Mouse (Mus musculus) liver, adult 2 months (tissue): ENCODE measurements around the gene Agk. TPM values are rescaled to one million over a fixed set of nuclear protein-coding genes. Genes with fewer than 3 reads are reported as not detected.
A peak's percentile ranks its signal among the peaks of the same experiment; 100 is the strongest.

ENCODE experiments used
- DNase-seq: peaks from one replicate; pipeline ENCODE4 v3.0.0-alpha.2; 2011; ENCODE audit warnings: low read depth, low spot score; ENCODE audit errors: extremely low read depth
- H3K27ac ChIP-seq: fragments of 200-500 bp; replicated peaks from 2 replicates; pipeline ENCODE4 v1.5.1; 2012; ENCODE audit warnings: low read depth, mild to moderate bottlenecking, control low read depth, inconsistent platforms, low read length; ENCODE audit not compliant: insufficient read depth
- H3K27me3 ChIP-seq: fragments of 200-500 bp; 2 replicates; pipeline ENCODE4 v1.6.1; 2012; ENCODE audit warnings: mild to moderate bottlenecking, moderate library complexity, low read length, inconsistent platforms; ENCODE audit not compliant: control insufficient read depth, insufficient read depth
- H3K36me3 ChIP-seq: fragments of 200-500 bp; 2 replicates; pipeline ENCODE4 v1.6.1; 2012; ENCODE audit warnings: low read length, inconsistent platforms; ENCODE audit not compliant: control insufficient read depth, insufficient read depth
- H3K4me1 ChIP-seq: fragments of 200-500 bp; 2 replicates; pipeline ENCODE4 v1.6.1; 2011; ENCODE audit warnings: low read length; ENCODE audit not compliant: control insufficient read depth, insufficient read depth
- H3K4me3 ChIP-seq: fragments of 200-500 bp; 2 replicates; pipeline ENCODE4 v1.5.1; 2011; ENCODE audit warnings: low read depth, mild to moderate bottlenecking, control low read depth, low read length, moderate library complexity; ENCODE audit not compliant: insufficient read depth
- H3K79me2 ChIP-seq: fragments of 200-500 bp; 2 replicates; pipeline ENCODE4 v1.6.1; 2012; ENCODE audit warnings: inconsistent platforms, mild to moderate bottlenecking, low read length, moderate library complexity; ENCODE audit not compliant: control insufficient read depth, insufficient read depth
- H3K9ac ChIP-seq: fragments of 200-500 bp; 2 replicates; pipeline ENCODE4 v1.6.1; 2012; ENCODE audit warnings: low read depth, mild to moderate bottlenecking, control low read depth, inconsistent platforms, low read length
- CTCF ChIP-seq: fragments of 200-500 bp; IDR thresholded peaks from 2 replicates; pipeline ENCODE4 v1.5.1; 2011; ENCODE audit warnings: low read depth, low read length, control low read depth
- POLR2A ChIP-seq: fragments of 200-500 bp; IDR thresholded peaks from 2 replicates; pipeline ENCODE4 v1.6.1; 2011; ENCODE audit warnings: low read length, control low read depth; ENCODE audit not compliant: insufficient read depth; ENCODE audit errors: extremely low read depth
- WGBS: fragments of 180-500 bp; shearing (Covaris S2); methylation state at CpG from one replicate; pipeline ENCODE4 v1.1.7; 2018; 5-methylcytosine and 5-hydroxymethylcytosine counted together
- polyA plus RNA-seq: library from polyadenylated mRNA; depleted of rRNA; stranded (reverse); fragments of >200 nt; gene quantifications from 2 replicates; pipeline ENCODE4 v1.2.3, GENCODE M21; 2012
- total RNA-seq: library from RNA; depleted of rRNA; stranded (reverse); fragments of >200 nt; gene quantifications from 2 replicates; pipeline ENCODE4 v1.2.3, GENCODE M21; 2014

Agk gene
- total and polyA plus RNA-seq, 2 experiments, result 4.8 to 10.5 TPM

DNA sequence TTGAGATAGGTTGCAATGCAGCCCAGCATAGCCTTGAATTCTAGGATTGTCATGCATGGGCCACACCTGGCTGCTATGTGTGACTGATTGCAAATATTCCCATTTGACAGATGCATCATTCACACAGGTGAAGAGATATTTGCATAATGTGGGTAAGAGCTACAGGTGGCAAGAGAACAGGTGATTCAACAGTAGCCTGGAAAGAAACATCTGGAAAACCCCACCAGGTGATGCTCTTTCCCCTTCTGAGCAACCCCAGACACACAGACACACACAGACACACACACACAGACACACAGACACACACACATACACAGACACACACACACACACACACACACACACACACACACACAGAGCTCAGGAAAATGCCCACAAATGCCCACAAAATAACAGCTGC, 106.8 kb downstream of the Agk start:
- Histone ChIP-seq H3K36me3 (no peaks in the 10 kb centered on the region), H3K27me3 (no peaks in the 10 kb centered on the region), H3K79me2 (no peaks in the 10 kb centered on the region; the same call in 1 of the 2 replicates), H3K4me1 (peaks cover 5% of the 10 kb centered on the region), H3K9ac (no peak overlapping the region), H3K4me3 (no peak overlapping the region), H3K27ac (no peak overlapping the region)
- no peak for DNase-seq
- TF ChIP-seq POLR2A (no peak), CTCF (no peak)

DNA sequence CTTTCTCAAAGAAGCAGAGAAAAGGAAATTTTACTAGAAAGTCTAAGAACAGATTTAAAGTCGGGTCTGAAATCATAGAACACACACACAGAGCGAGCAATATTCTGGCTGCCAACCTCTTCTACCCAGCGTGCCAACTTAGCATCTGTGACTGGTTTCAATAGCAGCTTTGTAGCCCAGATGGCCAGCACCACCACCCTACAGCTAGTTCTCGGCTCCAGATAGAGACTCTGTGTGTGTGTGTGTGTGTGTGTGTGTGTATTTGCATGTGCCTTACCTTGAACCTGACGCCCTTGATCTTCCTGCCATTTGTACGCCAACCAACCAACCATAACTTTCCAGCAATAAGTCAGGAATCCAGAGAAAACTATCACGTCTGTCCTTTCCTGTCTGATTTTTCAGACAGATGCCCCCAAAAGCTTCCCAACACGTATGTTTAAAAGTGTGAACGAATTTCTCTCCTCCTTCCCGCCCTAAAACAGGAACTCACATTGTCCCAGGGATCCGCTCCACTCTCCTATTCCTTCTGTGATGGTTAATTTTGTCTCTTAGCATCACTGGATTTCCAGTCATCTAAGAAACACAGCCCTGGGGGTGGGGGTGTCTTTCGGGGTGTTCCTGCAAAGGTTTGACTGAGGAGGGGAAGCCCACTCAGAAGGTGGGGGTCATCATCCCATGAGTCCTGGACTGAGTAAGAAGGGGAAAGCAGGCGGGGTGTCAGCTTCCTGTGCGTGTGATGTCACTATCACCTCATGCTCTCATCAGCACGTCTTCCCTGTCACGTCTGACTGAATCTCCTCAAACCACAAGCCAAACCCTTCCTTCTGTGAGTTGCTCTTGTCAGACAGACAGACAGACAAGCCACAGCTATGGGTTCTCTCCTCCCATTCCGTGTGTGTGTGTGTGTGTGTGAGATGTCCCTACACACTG, 107.6 kb downstream of the Agk start:
- no peaks in the 10 kb centered on the region for H3K27me3 ChIP-seq
- DNase-seq, result no peak
- H3K27ac ChIP-seq, result no peak overlapping the region
- H3K4me1 ChIP-seq, result peaks cover 5% of the 10 kb centered on the region
- H3K4me3 ChIP-seq, result no peak overlapping the region
- H3K9ac ChIP-seq, result no peak overlapping the region
- H3K36me3 ChIP-seq, result no peaks in the 10 kb centered on the region
- 89% methylated on average over 17 of the region's 17 CpGs for WGBS
- no peaks in the 10 kb centered on the region; the same call in 1 of the 2 replicates for H3K79me2 ChIP-seq
- TF ChIP-seq POLR2A (no peak), CTCF (no peak)

DNA sequence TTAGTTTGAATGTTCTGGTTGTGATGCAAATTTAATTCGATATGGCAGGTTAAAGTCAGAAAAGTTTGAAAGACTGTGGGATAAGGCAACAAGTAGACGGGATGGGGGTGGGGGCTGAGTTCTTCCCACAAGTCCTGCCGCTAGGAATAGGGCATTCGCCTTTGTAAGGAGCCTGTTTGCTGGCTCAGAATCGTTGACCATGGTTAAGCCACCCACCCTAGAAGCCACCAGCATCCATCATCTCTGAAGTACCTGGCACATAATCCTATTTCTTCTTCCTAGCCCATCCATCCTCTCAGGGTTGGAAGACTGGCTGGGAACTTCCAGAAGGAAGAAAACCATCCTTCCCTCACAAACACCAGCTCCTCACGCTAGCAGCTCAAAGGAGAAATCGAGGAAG, 109.7 kb downstream of the Agk start:
- WGBS, result 47% methylated on average over 7 of the region's 7 CpGs
- Histone ChIP-seq H3K27me3 (no peaks in the 10 kb centered on the region), H3K27ac (no peak overlapping the region), H3K36me3 (no peaks in the 10 kb centered on the region), H3K79me2 (no peaks in the 10 kb centered on the region; the same call in 1 of the 2 replicates), H3K4me1 (peaks cover 5% of the 10 kb centered on the region), H3K4me3 (no peak overlapping the region), H3K9ac (no peak overlapping the region)
- no peak for DNase-seq
- no peak for TF ChIP-seq CTCF
- TF ChIP-seq POLR2A, result no peak

DNA sequence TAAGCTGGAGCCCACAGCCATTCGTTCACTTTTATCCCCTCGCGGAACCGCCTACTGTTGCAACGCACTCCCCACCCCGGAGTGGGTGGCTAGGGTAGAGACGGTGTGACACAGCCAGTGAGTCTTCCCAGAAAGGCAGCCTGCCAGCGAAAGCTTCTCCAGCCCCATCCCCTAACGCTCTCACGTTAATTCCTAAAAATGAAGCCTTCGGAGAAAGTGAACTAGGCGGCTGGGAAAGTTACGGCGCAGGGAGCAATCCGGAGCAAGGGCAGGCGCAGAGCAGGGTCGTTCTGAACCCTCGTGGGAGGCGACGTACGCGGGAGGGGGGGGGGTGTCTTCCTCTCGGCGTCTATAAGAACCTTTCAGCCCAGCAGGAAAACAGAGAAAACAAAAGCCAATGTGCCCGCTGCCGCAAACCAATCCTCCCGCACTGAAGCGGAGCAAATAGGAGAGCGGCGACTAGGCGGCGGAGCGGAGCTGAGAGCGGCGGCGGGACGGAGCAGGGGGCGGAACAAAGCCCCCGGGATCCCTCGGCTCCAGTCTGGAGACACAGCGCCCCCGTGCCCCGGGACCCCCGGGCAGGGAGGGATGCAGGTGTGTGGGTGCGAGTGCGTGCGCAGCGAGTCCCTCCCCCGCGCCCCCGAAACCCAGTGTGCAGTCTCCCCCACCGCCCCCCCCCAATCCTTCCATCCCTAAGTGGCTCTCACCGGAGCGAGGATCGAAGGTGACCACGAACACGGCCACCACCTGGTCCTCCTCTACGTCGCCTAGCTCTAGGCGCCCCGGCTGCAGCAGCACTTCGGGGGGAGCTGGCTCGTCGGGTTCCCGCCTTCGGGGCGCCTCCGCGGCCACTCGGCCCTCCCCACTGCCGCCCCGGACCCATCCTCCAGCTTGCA, 110.4 kb downstream of the Agk start:
- Histone ChIP-seq H3K27me3 (no peaks in the 10 kb centered on the region), H3K27ac (no peak overlapping the region)

DNA sequence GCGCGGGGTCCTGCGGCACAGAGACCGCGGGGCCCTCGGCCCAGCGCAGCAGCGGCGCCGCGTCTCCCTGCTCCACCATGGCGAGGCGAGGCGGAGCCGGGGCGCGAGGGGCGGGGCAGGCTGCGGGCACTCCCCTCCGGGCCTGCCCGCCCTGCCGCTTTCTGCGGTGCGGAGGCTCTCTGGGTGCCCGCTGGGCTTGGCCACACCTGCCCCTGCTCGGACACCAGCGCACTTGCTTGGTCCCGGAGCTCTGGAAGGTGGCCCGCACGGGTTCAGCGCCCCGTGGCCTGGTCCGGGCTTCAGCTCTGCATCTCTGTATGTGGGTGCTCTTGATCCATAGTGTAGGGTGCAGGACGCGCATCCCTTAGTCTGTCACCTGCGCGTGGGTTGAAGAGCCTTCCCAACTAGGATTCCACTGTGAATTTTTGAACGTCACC, 111.1 kb downstream of the Agk start, which contains the start of gene E330009J07Rik:
Gene E330009J07Rik (minus strand): TSS at position 89 of the 437 bp plus-strand sequence.
- TF ChIP-seq CTCF, result no peak
- TF ChIP-seq POLR2A, result 0 out of 2 replicates have a peak, but pooled peaks have one; percentile 38
- Histone ChIP-seq H3K4me3 (peak within 1 kb of the TSS; percentile 92), H3K36me3 (no peaks in the 10 kb centered on the region), H3K9ac (peak within 1 kb of the TSS; percentile 91), H3K4me1 (peaks cover 3% of the 10 kb centered on the region), H3K27ac (no peak within 1 kb of the TSS), H3K27me3 (no peaks in the 10 kb centered on the region), H3K79me2 (no peaks in the 10 kb centered on the region; the same call in 1 of the 2 replicates)
- peak; percentile 59 for DNase-seq
- WGBS, result under 1% methylated on average over 38 of the region's 38 CpGs

More for the DNA sequence above, 110.4 kb downstream of the Agk start:
- peak overlapping the region; percentile 92 for H3K4me3 ChIP-seq
- no peaks in the 10 kb centered on the region; the same call in 1 of the 2 replicates for H3K79me2 ChIP-seq
- TF ChIP-seq CTCF, result no peak
- no peak for TF ChIP-seq POLR2A
- no peak for DNase-seq
- no peaks in the 10 kb centered on the region for H3K36me3 ChIP-seq
- peak overlapping the region; percentile 91 for H3K9ac ChIP-seq
- WGBS, result under 1% methylated on average over 72 of the region's 72 CpGs
- peaks cover 5% of the 10 kb centered on the region for H3K4me1 ChIP-seq
